In genomic region chr2:145257332-145257731, GRCm38 (mm10) we compare ENCODE assay signal across 8 mouse cellular contexts.
DNase-seq lines count a peak whose midpoint lies in the region; ATAC-seq lines count a peak whose summit lies in the region.
"Had no signal": no experiment of that assay in that cellular context is flagged by ENCODE, and none has a peak within 500 bp of the region (broad histone marks: within the 10 kb centered on the region; RNA-seq: fewer than 3 reads in every experiment).

No protein-coding gene starts in this region.

- no peaks in the 10 kb centered on the region for H3K36me3 ChIP-seq in forebrain, embryonic 11.5 days (ENCODE audit: control insufficient read depth, insufficient read depth, low read length)
- H3K36me3 ChIP-seq: hindbrain, embryonic 15.5 days had no signal

- no peaks in the 10 kb centered on the region for H3K4me1 ChIP-seq in forebrain, embryonic 11.5 days (replicated peaks; ENCODE audit: control insufficient read depth, insufficient read depth, low read length)
- H3K4me1 ChIP-seq: hindbrain, embryonic 15.5 days had no signal

- H3K9ac ChIP-seq in forebrain, embryonic 11.5 days (ENCODE audit: low read length), result no peak overlapping the region
- H3K9ac ChIP-seq: hindbrain, embryonic 15.5 days had no signal

- ATAC-seq in forebrain, embryonic 11.5 days (replicated peaks; ENCODE audit: low FRiP score), result no peak
- no peak for ATAC-seq in monocyte, adult 5-6 weeks (replicated peaks; ENCODE audit: insufficient number of reproducible peaks, low FRiP score, low TSS enrichment, poor library complexity, severe bottlenecking)

- H3K9me3 ChIP-seq in forebrain, embryonic 11.5 days (ENCODE audit: control insufficient read depth, low read length), result no peaks in the 10 kb centered on the region
- H3K9me3 ChIP-seq: hindbrain, embryonic 15.5 days had no signal

- no peaks in the 10 kb centered on the region for H3K27me3 ChIP-seq in forebrain, embryonic 11.5 days (ENCODE audit: control insufficient read depth, insufficient read depth, low read length)
- H3K27me3 ChIP-seq: hindbrain, embryonic 15.5 days had no signal

- no peak overlapping the region for H3K4me2 ChIP-seq in forebrain, embryonic 11.5 days (ENCODE audit: low read depth, low read length, severe bottlenecking)
- H3K4me2 ChIP-seq: hindbrain, embryonic 15.5 days had no signal

- peak; percentile 11 for DNase-seq in NIH3T3 (ENCODE audit: low read depth)
- peak; percentile 51 to 64 for DNase-seq in adrenal gland, adult 18-20 months (ENCODE audit: low spot score in 2 of 2)
- peak; percentile 14 to 43 for DNase-seq in heart, adult 9 months (ENCODE audit: low spot score in 2 of 2)
- DNase-seq in kidney, postnatal 4 days, result peak; percentile 88 to 89
- peak; percentile 19 for DNase-seq in urinary bladder, postnatal 25 days (ENCODE audit: low spot score)
- DNase-seq in forebrain, embryonic 11.5 days (ENCODE audit: low spot score), result no peak

- 90% methylated on average over 3 of the region's 3 CpGs for WGBS in forebrain, embryonic 11.5 days

- no peak overlapping the region for H3K4me3 ChIP-seq in forebrain, embryonic 11.5 days (ENCODE audit: low read depth, low read length)
- H3K4me3 ChIP-seq: hindbrain, embryonic 15.5 days had no signal

- no peak overlapping the region for H3K27ac ChIP-seq in forebrain, embryonic 11.5 days (ENCODE audit: low read depth, low read length)
- H3K27ac ChIP-seq: hindbrain, embryonic 15.5 days had no signal
